In genomic region chr11:96284041-96284749, GRCm38 (mm10) we compare ENCODE assay signal across 8 mouse cellular contexts. TPM values are rescaled to one million over a fixed set of nuclear protein-coding genes. Genes with fewer than 3 reads are reported as not detected.
DNase-seq lines count a peak whose midpoint lies in the region; ATAC-seq lines count a peak whose summit lies in the region.

No protein-coding gene starts in this region.

- H3K9ac ChIP-seq in forebrain, embryonic 11.5 days (ENCODE audit: low read length), result no peak overlapping the region
- peak overlapping the region; percentile 99 for H3K9ac ChIP-seq in kidney, embryonic 14.5 days (ENCODE audit: low read depth, low read length)

- under 1% methylated on average over 49 of the region's 49 CpGs for WGBS in forebrain, embryonic 11.5 days
- under 1% methylated on average over 49 of the region's 49 CpGs for WGBS in kidney, embryonic 14.5 days
- WGBS in midbrain, embryonic 10.5 days, result under 1% methylated on average over 49 of the region's 49 CpGs

- peak overlapping the region; percentile 13; the same call in 1 of the 2 replicates for H3K4me3 ChIP-seq in forebrain, embryonic 11.5 days (ENCODE audit: low read depth, low read length)
- H3K4me3 ChIP-seq in kidney, embryonic 14.5 days (ENCODE audit: low read length), result peak overlapping the region; percentile 53
- H3K4me3 ChIP-seq in midbrain, embryonic 10.5 days, result peak overlapping the region; percentile 45

- DNase-seq in urinary bladder, adult 2 months (ENCODE audit: low spot score), result peak; percentile 49
- DNase-seq in urinary bladder, adult 18-20 months (ENCODE audit: low spot score in 2 of 2), result no peak
- DNase-seq in forebrain, embryonic 11.5 days (ENCODE audit: low spot score), result peak; percentile 71
- no peak for DNase-seq in midbrain, embryonic 10.5 days (ENCODE audit: low spot score)
- no peak for DNase-seq in cerebellum, postnatal 14 days
- no peak for DNase-seq in embryo, embryonic 11 days
- DNase-seq in layer of hippocampus, postnatal 10 days (ENCODE audit: low spot score in 2 of 2), result no peak

- H3K4me2 ChIP-seq in forebrain, embryonic 11.5 days (ENCODE audit: low read depth, low read length, severe bottlenecking), result peak overlapping the region; percentile 34; the same call in 1 of the 2 replicates
- peak overlapping the region; percentile 95 for H3K4me2 ChIP-seq in kidney, embryonic 14.5 days (replicated peaks; ENCODE audit: low read depth, low read length)

- H3K27ac ChIP-seq in forebrain, embryonic 11.5 days (ENCODE audit: low read depth, low read length), result no peak overlapping the region
- peak overlapping the region; percentile 100 for H3K27ac ChIP-seq in kidney, embryonic 14.5 days (ENCODE audit: low read depth, low read length)
- H3K27ac ChIP-seq in midbrain, embryonic 10.5 days (replicated peaks), result no peak overlapping the region

- H3K27me3 ChIP-seq in forebrain, embryonic 11.5 days (ENCODE audit: control insufficient read depth, insufficient read depth, low read length), result peaks cover 99% of the 10 kb centered on the region
- H3K27me3 ChIP-seq in kidney, embryonic 14.5 days (ENCODE audit: control insufficient read depth, insufficient read depth, low read length), result no peaks in the 10 kb centered on the region
- H3K27me3 ChIP-seq in midbrain, embryonic 10.5 days (ENCODE audit: low read depth, poor library complexity, severe bottlenecking), result peaks cover 100% of the 10 kb centered on the region

- no peaks in the 10 kb centered on the region for H3K36me3 ChIP-seq in forebrain, embryonic 11.5 days (ENCODE audit: control insufficient read depth, insufficient read depth, low read length)
- no peaks in the 10 kb centered on the region for H3K36me3 ChIP-seq in kidney, embryonic 14.5 days (ENCODE audit: control insufficient read depth, insufficient read depth, low read length)
- H3K36me3 ChIP-seq in midbrain, embryonic 10.5 days, result no peaks in the 10 kb centered on the region

- ATAC-seq in forebrain, embryonic 11.5 days (replicated peaks; ENCODE audit: low FRiP score), result no peak
- no peak for ATAC-seq in kidney, embryonic 14.5 days (ENCODE audit: low FRiP score, low TSS enrichment)

- no peaks in the 10 kb centered on the region for H3K9me3 ChIP-seq in forebrain, embryonic 11.5 days (ENCODE audit: control insufficient read depth, low read length)
- no peaks in the 10 kb centered on the region for H3K9me3 ChIP-seq in kidney, embryonic 14.5 days (ENCODE audit: control insufficient read depth, low read length)
- H3K9me3 ChIP-seq in midbrain, embryonic 10.5 days (replicated peaks), result no peaks in the 10 kb centered on the region

- no peaks in the 10 kb centered on the region; the same call in none of the 2 replicates for H3K4me1 ChIP-seq in forebrain, embryonic 11.5 days (replicated peaks; ENCODE audit: control insufficient read depth, insufficient read depth, low read length)
- peaks cover 27% of the 10 kb centered on the region for H3K4me1 ChIP-seq in kidney, embryonic 14.5 days (ENCODE audit: control insufficient read depth, insufficient read depth, low read length)
- peaks cover 32% of the 10 kb centered on the region for H3K4me1 ChIP-seq in midbrain, embryonic 10.5 days

RNA-seq across cellular contexts. Expression of gene Hoxb7, which starts 2.2 kb away (rescaled TPM):
- polyA plus RNA-seq in urinary bladder, adult 2 months (2012; rRNA removed), result 9.5 and 9.6 TPM in 2 replicates
- polyA plus RNA-seq in forebrain, embryonic 11.5 days (2014; fragmentation: Nextera tagmentation; extraction: Ambion mirVana), result 0.21 TPM in 1 of 2 replicates, not detected in the other
- 58.6 and 61.9 TPM in 2 replicates for polyA plus RNA-seq in kidney, embryonic 14.5 days (2014; fragmentation: Nextera tagmentation; extraction: Ambion mirVana)
- polyA plus RNA-seq in midbrain, embryonic 10.5 days (2016; fragmentation: Nextera tagmentation; extraction: Ambion mirVana), result not detected in 2 replicates
- total RNA-seq in layer of hippocampus, postnatal 10 days (2021), result not detected

RNA-seq across cellular contexts. Expression of gene Hoxb8, which starts 2.5 kb away (rescaled TPM):
- polyA plus RNA-seq in urinary bladder, adult 2 months (2012; rRNA removed), result 12.0 and 13.4 TPM in 2 replicates
- polyA plus RNA-seq in forebrain, embryonic 11.5 days (2014; fragmentation: Nextera tagmentation; extraction: Ambion mirVana), result not detected in 2 replicates
- 12.7 and 18.6 TPM in 2 replicates for polyA plus RNA-seq in kidney, embryonic 14.5 days (2014; fragmentation: Nextera tagmentation; extraction: Ambion mirVana)
- polyA plus RNA-seq in midbrain, embryonic 10.5 days (2016; fragmentation: Nextera tagmentation; extraction: Ambion mirVana), result not detected in 2 replicates
- not detected for total RNA-seq in layer of hippocampus, postnatal 10 days (2021)

RNA-seq across cellular contexts. Expression of gene Hoxb6, which starts 8.1 kb away (rescaled TPM):
- 12.9 and 13.7 TPM in 2 replicates for polyA plus RNA-seq in urinary bladder, adult 2 months (2012; rRNA removed)
- polyA plus RNA-seq in forebrain, embryonic 11.5 days (2014; fragmentation: Nextera tagmentation; extraction: Ambion mirVana), result not detected in 2 replicates
- polyA plus RNA-seq in kidney, embryonic 14.5 days (2014; fragmentation: Nextera tagmentation; extraction: Ambion mirVana), result 44.1 and 53.1 TPM in 2 replicates
- polyA plus RNA-seq in midbrain, embryonic 10.5 days (2016; fragmentation: Nextera tagmentation; extraction: Ambion mirVana), result not detected in 2 replicates
- total RNA-seq in layer of hippocampus, postnatal 10 days (2021), result not detected

RNA-seq across cellular contexts. Expression of gene Hoxb9, which starts 12.9 kb away (rescaled TPM):
- polyA plus RNA-seq in urinary bladder, adult 2 months (2012; rRNA removed), result 2.7 and 3.2 TPM in 2 replicates
- not detected in 2 replicates for polyA plus RNA-seq in forebrain, embryonic 11.5 days (2014; fragmentation: Nextera tagmentation; extraction: Ambion mirVana)
- 30.0 and 41.4 TPM in 2 replicates for polyA plus RNA-seq in kidney, embryonic 14.5 days (2014; fragmentation: Nextera tagmentation; extraction: Ambion mirVana)
- polyA plus RNA-seq in midbrain, embryonic 10.5 days (2016; fragmentation: Nextera tagmentation; extraction: Ambion mirVana), result not detected in 2 replicates
- total RNA-seq in layer of hippocampus, postnatal 10 days (2021), result not detected

RNA-seq across cellular contexts. Expression of gene Hoxb5, which starts 18.9 kb away (rescaled TPM):
- 5.8 and 7.4 TPM in 2 replicates for polyA plus RNA-seq in urinary bladder, adult 2 months (2012; rRNA removed)
- 0.21 TPM in 1 of 2 replicates, not detected in the other for polyA plus RNA-seq in forebrain, embryonic 11.5 days (2014; fragmentation: Nextera tagmentation; extraction: Ambion mirVana)
- 22.1 and 24.3 TPM in 2 replicates for polyA plus RNA-seq in kidney, embryonic 14.5 days (2014; fragmentation: Nextera tagmentation; extraction: Ambion mirVana)
- not detected in 2 replicates for polyA plus RNA-seq in midbrain, embryonic 10.5 days (2016; fragmentation: Nextera tagmentation; extraction: Ambion mirVana)
- not detected for total RNA-seq in layer of hippocampus, postnatal 10 days (2021)

Comparison
In these comparisons a context has a peak if more than half of its experiments do, and no peak if none do; other contexts are left out.
1. DNase-seq: peak in urinary bladder, adult 2 months (single experiment) and forebrain, embryonic 11.5 days (single experiment); none in urinary bladder, adult 18-20 months (0 of 2), midbrain, embryonic 10.5 days (single experiment), cerebellum, postnatal 14 days (0 of 2), embryo, embryonic 11 days (single experiment) and layer of hippocampus, postnatal 10 days (0 of 2).
2. RNA of gene Hoxb8, which starts 2.5 kb away (polyA plus RNA-seq): 12.7 to 18.6 TPM in kidney, embryonic 14.5 days and 12.0 to 13.4 TPM in urinary bladder, adult 2 months; not detected in forebrain, embryonic 11.5 days and not detected in midbrain, embryonic 10.5 days; every median in the first group is over 10 times any median in the second.
3. RNA of gene Hoxb6, which starts 8.1 kb away (polyA plus RNA-seq): 44.1 to 53.1 TPM in kidney, embryonic 14.5 days and 12.9 to 13.7 TPM in urinary bladder, adult 2 months; not detected in forebrain, embryonic 11.5 days and not detected in midbrain, embryonic 10.5 days; every median in the first group is over 10 times any median in the second.
4. Peak in every context shown above with its lines, with median percentiles within 50 percentile points of each other: H3K4me3 ChIP-seq.